Mouse (Mus musculus) stomach, postnatal 0 days (tissue): ENCODE data around the gene Foxc2.

Experiments used
- CTCF ChIP-seq: IDR thresholded peaks from 2 replicates; pipeline ENCODE4 v1.5.1; 2016; ENCODE audit warnings: antibody characterized with exemption, low read depth, mild to moderate bottlenecking, moderate library complexity
- EP300 ChIP-seq: optimal IDR thresholded peaks from 2 replicates; pipeline ENCODE3; 2016; ENCODE audit warnings: antibody characterized with exemption

GRCm38 (mm10) chr8:121082218-121083092 lies 33.5 kb upstream of the Foxc2 start:
- TF ChIP-seq CTCF (no peak), EP300 (no peak)
